Mouse (Mus musculus): ENCODE measurements around the gene Mtcl1. TPM values are rescaled to one million over a fixed set of nuclear protein-coding genes. Genes with fewer than 3 reads are reported as not detected.
A peak's percentile ranks its signal among the peaks of the same experiment; 100 is the strongest.

The Mtcl1 gene
- polyA plus RNA-seq, 1 experiment from 2014 or later, result 1.7 TPM

DNA sequence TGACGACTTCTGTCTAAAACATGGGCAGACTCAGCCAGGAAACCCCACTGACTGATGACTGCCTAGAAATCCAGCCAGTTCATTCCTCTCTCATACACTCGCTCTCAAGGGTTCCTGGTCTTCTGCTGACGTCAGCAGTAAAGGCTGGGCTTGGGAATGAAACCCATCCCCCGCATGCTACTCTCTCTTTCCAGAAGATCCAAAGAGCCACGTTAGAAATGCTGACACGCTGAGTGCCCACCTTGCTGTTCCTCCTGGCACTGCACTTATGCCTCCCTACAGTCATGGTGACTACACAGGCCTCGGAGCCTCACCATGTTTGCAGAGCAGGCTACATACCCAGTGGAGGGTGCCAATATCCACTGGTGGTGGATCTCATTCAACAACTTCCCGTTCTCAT, 41.7 kb downstream of the Mtcl1 start:
- Histone ChIP-seq H3K27ac (ENCODE audit: poor library complexity, severe bottlenecking) (no peak overlapping the region), H3K36me3 (no peaks in the 10 kb centered on the region), H3K9ac (no peak overlapping the region), H3K4me1 (replicated peaks) (peaks cover 42% of the 10 kb centered on the region), H3K4me3 (no peak overlapping the region), H3K27me3 (replicated peaks) (0 out of 2 replicates have a peak, but pooled peaks cover 5% of the 10 kb centered on the region), H3K9me3 (replicated peaks) (no peaks in the 10 kb centered on the region), H3K4me2 (no peak overlapping the region)
- WGBS, result 57% methylated on average over 8 of the region's 8 CpGs
- no peak for ATAC-seq (ENCODE audit: insufficient number of reproducible peaks, low FRiP score)

DNA sequence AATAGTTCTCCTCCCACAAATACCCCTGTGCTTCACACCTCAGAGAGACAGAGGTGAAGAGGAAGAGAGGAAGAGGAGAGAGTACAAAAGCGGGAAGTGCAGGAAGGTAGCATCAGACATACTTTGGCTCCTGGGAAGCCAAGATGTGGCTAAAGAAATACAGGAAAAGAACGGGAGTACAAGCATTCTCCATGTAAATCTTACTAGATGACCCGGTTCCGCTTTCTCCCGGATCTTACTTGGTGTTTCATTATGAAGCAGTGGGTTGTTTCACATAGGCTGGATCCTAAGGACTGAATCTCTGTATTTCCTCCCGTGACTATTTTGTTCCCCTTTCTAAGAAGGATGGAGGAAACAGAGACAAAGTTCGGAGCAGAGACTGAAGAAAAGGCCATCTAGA, 43.9 kb downstream of the Mtcl1 start:
- no peak for ATAC-seq (ENCODE audit: insufficient number of reproducible peaks, low FRiP score)
- H3K9ac ChIP-seq, result 0 out of 2 replicates have a peak overlapping the region, but pooled peaks have one; percentile 42
- peak overlapping the region; percentile 57 for H3K4me2 ChIP-seq
- no peaks in the 10 kb centered on the region for H3K9me3 ChIP-seq (replicated peaks)
- WGBS, result 27% methylated on average over 7 of the region's 7 CpGs
- H3K4me1 ChIP-seq (replicated peaks), result peaks cover 50% of the 10 kb centered on the region
- no peaks in the 10 kb centered on the region for H3K27me3 ChIP-seq (replicated peaks)
- H3K36me3 ChIP-seq, result no peaks in the 10 kb centered on the region
- H3K4me3 ChIP-seq, result peak overlapping the region; percentile 6; the same call in 1 of the 2 replicates
- peak overlapping the region; percentile 77 for H3K27ac ChIP-seq (ENCODE audit: poor library complexity, severe bottlenecking)

DNA sequence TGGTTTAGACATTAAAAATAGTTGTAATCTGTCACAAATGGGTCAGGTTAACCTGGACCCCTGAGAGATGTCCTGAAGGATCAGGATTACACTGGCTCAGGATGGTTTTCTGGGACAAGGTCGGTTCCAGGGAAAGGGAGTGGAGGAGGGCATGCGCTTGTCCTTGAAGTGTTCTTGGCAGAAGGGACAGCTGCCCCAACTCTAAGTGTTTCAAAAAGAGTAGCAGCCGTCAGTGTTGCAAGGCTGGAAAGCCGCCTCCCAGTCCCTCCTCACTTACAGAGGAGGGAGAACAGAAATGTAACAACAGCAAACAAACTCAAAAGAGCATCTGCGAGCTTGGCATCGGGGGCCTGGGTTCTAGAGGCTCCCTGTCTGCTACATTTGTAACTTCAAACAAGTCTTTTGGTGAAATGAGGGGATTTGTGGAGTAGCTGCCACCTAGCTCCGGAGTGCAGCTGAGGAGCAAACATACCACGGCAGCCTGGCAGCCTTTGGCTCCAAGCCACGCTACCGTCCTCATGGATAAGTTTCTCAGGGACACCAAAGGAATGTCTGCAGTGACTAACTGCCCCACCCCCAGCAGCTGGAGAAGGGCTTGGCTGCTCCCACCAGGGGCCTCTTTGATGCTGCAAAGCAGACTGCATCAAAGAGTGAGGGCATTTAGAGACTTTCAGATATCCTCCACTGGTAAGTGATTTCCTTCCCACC, 44.5 kb downstream of the Mtcl1 start:
- no peaks in the 10 kb centered on the region for H3K36me3 ChIP-seq
- no peaks in the 10 kb centered on the region for H3K27me3 ChIP-seq (replicated peaks)
- 16% methylated on average over 10 of the region's 10 CpGs for WGBS
- H3K4me1 ChIP-seq (replicated peaks), result peaks cover 50% of the 10 kb centered on the region
- no peak for ATAC-seq (ENCODE audit: insufficient number of reproducible peaks, low FRiP score)
- H3K4me3 ChIP-seq, result peak overlapping the region; percentile 6; the same call in 1 of the 2 replicates
- peak overlapping the region; percentile 77 for H3K27ac ChIP-seq (ENCODE audit: poor library complexity, severe bottlenecking)
- peak overlapping the region; percentile 42; the same call in 1 of the 2 replicates for H3K9ac ChIP-seq
- no peaks in the 10 kb centered on the region for H3K9me3 ChIP-seq (replicated peaks)
- peak overlapping the region; percentile 57 for H3K4me2 ChIP-seq

DNA sequence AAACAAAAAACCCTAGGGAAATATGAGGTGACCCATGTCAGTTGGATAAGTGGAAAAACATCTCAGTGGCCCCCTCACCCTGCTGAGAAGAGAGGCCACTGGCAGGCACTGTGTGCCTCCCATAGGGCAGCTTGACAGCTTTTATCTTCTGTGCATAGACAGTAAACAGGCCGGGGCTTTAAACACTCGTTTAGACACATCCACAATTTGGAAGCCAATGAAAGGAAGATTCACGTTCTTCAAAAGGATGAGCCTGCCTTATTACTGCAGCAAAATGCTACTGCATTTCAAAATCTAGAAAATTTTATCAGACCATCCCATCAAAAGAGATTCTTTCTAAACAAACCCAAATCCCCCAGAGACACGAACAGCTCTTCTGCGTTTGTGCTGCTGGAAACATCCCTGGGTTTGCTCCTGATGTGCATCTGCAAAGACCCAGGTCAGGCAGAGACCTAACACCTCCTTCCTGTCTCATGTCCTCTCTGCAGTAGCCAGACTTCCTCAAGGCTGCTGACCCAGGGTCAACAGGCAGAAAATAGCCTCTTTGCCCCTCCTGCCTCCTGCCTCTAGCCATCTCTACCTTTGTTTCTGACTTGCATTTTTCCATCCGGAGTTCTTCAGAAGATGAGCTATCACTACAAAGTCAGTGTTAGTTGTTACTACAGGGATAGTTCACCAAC, 46.6 kb downstream of the Mtcl1 start:
- H3K4me3 ChIP-seq, result no peak overlapping the region
- no peak overlapping the region for H3K4me2 ChIP-seq
- H3K4me1 ChIP-seq (replicated peaks), result peaks cover 50% of the 10 kb centered on the region
- ATAC-seq (ENCODE audit: insufficient number of reproducible peaks, low FRiP score), result no peak
- no peak overlapping the region for H3K27ac ChIP-seq (ENCODE audit: poor library complexity, severe bottlenecking)
- no peaks in the 10 kb centered on the region for H3K36me3 ChIP-seq
- no peaks in the 10 kb centered on the region for H3K9me3 ChIP-seq (replicated peaks)
- 11% methylated on average over 6 of the region's 6 CpGs for WGBS
- no peak overlapping the region for H3K9ac ChIP-seq
- H3K27me3 ChIP-seq (replicated peaks), result no peaks in the 10 kb centered on the region

DNA sequence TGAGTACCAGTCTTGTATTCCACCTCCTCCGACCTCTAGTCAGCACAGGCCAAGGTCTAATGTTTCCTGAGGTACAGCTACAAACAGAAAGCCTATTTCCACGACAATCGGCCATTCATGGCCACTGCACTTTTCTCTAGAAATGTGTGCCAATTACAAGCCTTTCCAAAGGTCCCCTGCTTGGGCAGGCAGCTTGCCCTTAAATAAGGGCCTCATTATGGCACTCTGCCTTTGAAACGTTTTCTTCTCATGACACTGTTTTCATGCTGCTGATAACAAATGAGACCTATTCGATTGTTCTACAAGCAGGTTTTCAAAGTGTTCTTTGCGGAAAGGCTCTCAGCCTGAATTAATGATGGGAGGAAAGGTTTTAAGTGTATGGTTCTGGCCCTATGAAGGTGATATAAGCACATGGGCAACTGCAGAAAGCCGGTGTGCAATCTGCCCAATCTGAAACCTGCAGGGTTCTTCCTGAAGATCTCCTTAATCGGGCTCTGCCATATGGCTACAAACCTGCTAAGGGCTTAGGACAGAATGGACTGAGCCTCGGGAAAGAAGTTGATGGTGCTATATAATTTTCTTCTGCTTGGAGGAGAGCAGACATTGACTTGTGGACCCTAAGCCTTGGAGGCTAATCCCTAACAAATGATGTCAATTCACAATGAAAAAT, 47.8 kb downstream of the Mtcl1 start:
- no peak overlapping the region for H3K27ac ChIP-seq (ENCODE audit: poor library complexity, severe bottlenecking)
- H3K9ac ChIP-seq, result no peak overlapping the region
- no peaks in the 10 kb centered on the region for H3K36me3 ChIP-seq
- WGBS, result 55% methylated on average over 9 of the region's 9 CpGs
- H3K27me3 ChIP-seq (replicated peaks), result no peaks in the 10 kb centered on the region
- no peak for ATAC-seq (ENCODE audit: insufficient number of reproducible peaks, low FRiP score)
- H3K4me1 ChIP-seq (replicated peaks), result peaks cover 43% of the 10 kb centered on the region
- H3K4me3 ChIP-seq, result no peak overlapping the region
- no peaks in the 10 kb centered on the region for H3K9me3 ChIP-seq (replicated peaks)
- no peak overlapping the region for H3K4me2 ChIP-seq

DNA sequence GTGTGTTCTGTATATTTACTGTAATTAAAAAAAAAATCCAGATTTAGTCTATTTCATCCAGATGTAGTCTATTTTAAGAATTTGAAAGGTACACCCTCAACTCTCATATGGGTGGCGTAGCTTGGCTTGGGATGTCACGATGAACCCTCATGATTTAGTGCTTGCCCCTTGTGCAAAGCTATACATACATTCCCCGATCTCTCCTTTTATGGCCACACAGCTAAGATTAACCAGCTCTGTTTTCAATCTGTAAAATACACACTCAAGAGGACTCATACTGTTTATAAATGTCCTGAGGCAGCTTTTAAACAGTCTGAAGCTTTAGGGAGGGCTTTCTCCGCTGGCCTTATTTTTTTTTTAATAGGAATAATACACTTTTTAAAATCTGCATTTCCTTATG, 49.8 kb downstream of the Mtcl1 start:
- Histone ChIP-seq H3K4me1 (replicated peaks) (peaks cover 27% of the 10 kb centered on the region), H3K4me3 (no peak overlapping the region), H3K4me2 (no peak overlapping the region), H3K27ac (ENCODE audit: poor library complexity, severe bottlenecking) (no peak overlapping the region), H3K9me3 (replicated peaks) (peaks cover 6% of the 10 kb centered on the region; the same call in 1 of the 2 replicates), H3K27me3 (replicated peaks) (no peaks in the 10 kb centered on the region), H3K9ac (no peak overlapping the region), H3K36me3 (0 out of 2 replicates have a peak, but pooled peaks cover 2% of the 10 kb centered on the region)
- WGBS, result 90% methylated on average over 4 of the region's 4 CpGs
- no peak for ATAC-seq (ENCODE audit: insufficient number of reproducible peaks, low FRiP score)

DNA sequence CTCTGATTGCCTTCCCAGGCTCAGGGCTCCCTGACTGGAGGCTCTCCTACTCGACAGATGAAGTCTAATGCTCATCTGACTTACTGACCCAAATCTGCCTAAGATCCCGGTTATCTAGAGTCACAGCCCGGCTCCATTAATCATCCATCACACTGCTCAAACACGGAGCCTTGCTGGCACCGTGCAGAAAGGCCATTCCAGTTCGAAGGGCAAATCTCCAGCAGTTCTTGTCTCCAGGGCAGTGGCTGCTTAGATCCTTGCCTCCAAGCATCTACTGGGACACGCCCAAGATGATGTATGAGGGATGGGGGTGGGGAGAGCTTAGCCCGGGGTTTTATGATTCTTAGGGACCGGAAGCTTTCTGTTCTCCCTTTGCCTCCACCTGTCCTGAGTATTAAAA, 55.0 kb downstream of the Mtcl1 start:
- no peak for ATAC-seq (ENCODE audit: insufficient number of reproducible peaks, low FRiP score)
- Histone ChIP-seq H3K36me3 (0 out of 2 replicates have a peak, but pooled peaks cover 2% of the 10 kb centered on the region), H3K4me2 (no peak overlapping the region), H3K27ac (ENCODE audit: poor library complexity, severe bottlenecking) (no peak overlapping the region), H3K27me3 (replicated peaks) (no peaks in the 10 kb centered on the region), H3K9me3 (replicated peaks) (peaks cover 6% of the 10 kb centered on the region; the same call in 1 of the 2 replicates), H3K4me1 (replicated peaks) (peaks cover 4% of the 10 kb centered on the region), H3K9ac (no peak overlapping the region), H3K4me3 (no peak overlapping the region)
- 43% methylated on average over 9 of the region's 9 CpGs for WGBS

DNA sequence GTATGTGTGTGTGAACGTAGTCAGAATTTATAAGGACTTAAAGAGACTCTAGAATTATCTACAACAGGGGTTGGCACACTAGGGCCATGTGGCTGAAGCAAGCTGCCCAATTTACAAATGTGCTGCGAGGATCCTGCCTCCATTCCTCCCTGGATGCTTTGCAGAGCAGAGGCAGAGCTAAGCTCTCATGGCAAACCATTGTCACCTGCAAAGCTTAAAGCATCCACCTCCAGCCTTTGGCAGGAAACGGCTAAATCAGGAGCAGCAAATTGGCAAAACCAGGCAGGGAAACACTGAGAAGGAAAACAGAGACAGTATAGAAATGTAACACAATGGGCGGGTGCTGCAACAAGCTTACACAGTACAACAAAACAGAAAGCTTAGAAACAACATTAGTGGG, 61.2 kb downstream of the Mtcl1 start:
- H3K4me1 ChIP-seq (replicated peaks), result no peaks in the 10 kb centered on the region; the same call in 1 of the 2 replicates
- no peak for ATAC-seq (ENCODE audit: insufficient number of reproducible peaks, low FRiP score)
- 75% methylated on average over 4 of the region's 4 CpGs for WGBS
- no peak overlapping the region for H3K4me2 ChIP-seq
- H3K4me3 ChIP-seq, result no peak overlapping the region
- no peaks in the 10 kb centered on the region for H3K27me3 ChIP-seq (replicated peaks)
- no peak overlapping the region for H3K9ac ChIP-seq
- H3K9me3 ChIP-seq (replicated peaks), result no peaks in the 10 kb centered on the region
- H3K36me3 ChIP-seq, result no peaks in the 10 kb centered on the region
- H3K27ac ChIP-seq (ENCODE audit: poor library complexity, severe bottlenecking), result no peak overlapping the region

DNA sequence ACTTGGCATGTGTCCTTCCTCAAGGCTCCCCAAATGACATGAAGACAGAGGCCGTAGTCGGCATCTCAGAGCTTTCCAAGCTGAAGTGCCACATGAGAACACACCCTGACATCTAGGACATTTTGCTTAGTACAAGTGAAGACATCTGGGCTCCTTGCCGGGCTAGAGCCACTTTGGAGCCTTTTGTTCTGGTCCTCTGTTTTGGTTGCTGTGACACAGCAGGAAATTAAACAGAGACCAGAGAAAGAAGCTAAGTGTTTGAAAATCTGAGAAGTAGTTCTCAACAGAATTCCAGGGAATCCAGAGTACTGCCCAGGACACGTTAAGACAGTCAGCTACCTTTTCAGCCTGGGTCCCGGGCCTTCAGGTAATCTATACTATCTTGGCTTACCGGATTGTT, 68.2 kb downstream of the Mtcl1 start:
- WGBS, result 64% methylated on average over 6 of the region's 6 CpGs
- Histone ChIP-seq H3K4me3 (no peak overlapping the region), H3K27ac (ENCODE audit: poor library complexity, severe bottlenecking) (no peak overlapping the region), H3K36me3 (peaks cover 2% of the 10 kb centered on the region; the same call in 1 of the 2 replicates), H3K4me1 (replicated peaks) (no peaks in the 10 kb centered on the region), H3K9me3 (replicated peaks) (no peaks in the 10 kb centered on the region), H3K27me3 (replicated peaks) (peaks cover 3% of the 10 kb centered on the region; the same call in 1 of the 2 replicates), H3K4me2 (no peak overlapping the region), H3K9ac (no peak overlapping the region)
- no peak for ATAC-seq (ENCODE audit: insufficient number of reproducible peaks, low FRiP score)

DNA sequence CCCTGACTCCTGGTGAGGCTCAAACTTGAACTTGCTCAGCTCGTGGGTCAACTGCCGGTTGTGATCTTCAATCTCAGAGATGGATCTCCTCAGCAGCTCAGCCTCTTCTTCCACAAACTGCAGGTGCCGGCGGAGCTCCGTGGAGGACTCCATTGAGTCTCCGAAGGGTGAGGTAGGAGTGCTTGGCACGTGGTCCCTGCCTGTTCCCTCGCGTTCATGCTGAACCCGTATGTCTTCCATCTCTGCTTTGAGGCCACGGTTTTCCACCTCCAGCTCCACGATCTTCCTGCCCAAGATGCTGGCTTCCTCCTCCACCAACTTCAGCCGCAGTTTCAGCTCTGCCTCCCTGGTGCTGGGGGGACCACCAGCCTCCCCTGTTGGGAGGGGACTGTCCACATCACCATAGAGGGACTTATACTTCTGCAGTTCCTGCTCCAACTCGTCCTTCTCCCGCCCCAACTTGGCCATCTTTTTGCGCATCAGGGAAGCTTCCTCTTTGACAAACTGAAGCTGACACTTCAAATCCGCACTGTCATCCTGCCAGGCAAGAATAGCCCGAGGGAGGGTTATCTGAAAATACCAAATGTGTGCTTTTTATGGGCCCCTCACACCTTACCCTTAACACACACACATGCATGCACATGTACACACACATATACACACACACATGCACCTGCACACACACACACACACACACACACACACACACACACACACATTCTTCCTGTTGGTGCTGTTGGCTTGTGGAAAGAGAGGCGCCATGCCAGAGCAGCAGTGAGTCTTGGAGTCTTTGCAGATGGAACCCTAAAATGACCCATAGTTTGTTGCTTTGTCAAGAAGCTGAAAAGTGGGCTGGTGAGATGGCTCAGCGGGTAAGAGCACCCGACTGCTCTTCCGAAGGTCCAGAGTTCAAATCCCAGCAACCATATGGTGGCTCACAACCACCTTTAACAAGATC, 69.4 kb downstream of the Mtcl1 start:
- Histone ChIP-seq H3K9ac (no peak overlapping the region), H3K36me3 (peaks cover 2% of the 10 kb centered on the region; the same call in 1 of the 2 replicates), H3K27me3 (replicated peaks) (peaks cover 3% of the 10 kb centered on the region; the same call in 1 of the 2 replicates), H3K4me3 (no peak overlapping the region), H3K9me3 (replicated peaks) (no peaks in the 10 kb centered on the region), H3K4me2 (no peak overlapping the region), H3K27ac (ENCODE audit: poor library complexity, severe bottlenecking) (no peak overlapping the region), H3K4me1 (replicated peaks) (peaks cover 2% of the 10 kb centered on the region)
- WGBS, result 88% methylated on average over 22 of the region's 22 CpGs
- no peak for ATAC-seq (ENCODE audit: insufficient number of reproducible peaks, low FRiP score)

All from heart, embryonic 12.5 days (tissue).